In the genomic region with DNA sequence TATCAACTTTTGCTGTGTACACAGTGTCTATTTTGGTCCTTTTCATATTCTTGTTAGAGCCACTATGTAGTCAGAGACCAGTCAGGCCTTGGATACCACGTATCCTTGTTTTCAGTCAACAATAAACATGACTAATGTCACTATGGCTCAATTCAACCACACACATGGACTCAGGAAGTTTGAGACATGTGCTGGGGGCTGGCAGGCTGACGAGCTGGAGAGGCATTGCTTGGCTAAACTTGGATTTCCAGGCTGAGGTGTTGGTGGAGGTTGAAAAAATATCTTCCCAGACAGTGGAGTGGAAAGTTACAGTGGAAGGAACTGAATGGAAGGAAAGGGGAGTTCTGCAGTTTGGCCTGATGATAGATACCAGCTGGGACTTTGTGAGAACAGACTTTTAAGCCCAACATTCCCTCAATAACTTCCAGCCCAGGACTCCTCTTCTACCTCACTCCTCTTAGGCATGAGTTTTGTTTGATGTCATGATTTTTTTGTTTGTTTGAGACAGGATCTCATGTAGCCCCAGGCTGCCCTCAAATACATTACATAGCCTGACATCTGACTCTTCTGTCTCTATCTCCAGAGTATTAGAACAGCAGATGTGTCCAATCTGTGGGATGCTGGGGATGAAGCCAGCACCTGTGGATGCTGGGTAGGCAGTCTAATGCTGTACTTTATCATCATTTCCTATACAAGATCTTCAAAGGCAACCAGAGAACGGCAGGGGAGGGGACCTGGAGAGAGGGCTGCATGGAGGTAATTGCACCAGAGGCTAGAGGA, we compare ENCODE assay signal across 13 mouse cellular contexts. TPM values are rescaled to one million over a fixed set of nuclear protein-coding genes. Genes with fewer than 3 reads are reported as not detected.
DNase-seq lines count a peak whose midpoint lies in the region; ATAC-seq lines count a peak whose summit lies in the region.
"Had no signal": no experiment of that assay in that cellular context is flagged by ENCODE, and none has a peak within 500 bp of the region (broad histone marks: within the 10 kb centered on the region; RNA-seq: fewer than 3 reads in every experiment).

No protein-coding gene starts in this region.

- no peak overlapping the region for H3K4me2 ChIP-seq in embryonic facial prominence, embryonic 14.5 days (ENCODE audit: low read depth, low read length)
- H3K4me2 ChIP-seq in kidney, embryonic 15.5 days = no peak overlapping the region
- no peak overlapping the region for H3K4me2 ChIP-seq in kidney, embryonic 14.5 days (replicated peaks; ENCODE audit: low read depth, low read length)
- H3K4me2 ChIP-seq: hindbrain, embryonic 13.5 days; liver, embryonic 11.5 days had no signal

- no peak for DNase-seq in embryonic facial prominence, embryonic 14.5 days (ENCODE audit: low spot score)
- no peak for DNase-seq in embryonic facial prominence, embryonic 10.5 days (ENCODE audit: low spot score)
- DNase-seq in Muller cell, postnatal 12 days (ENCODE audit: inconsistent ontology term) = peak; percentile 68
- peak; percentile 59 for DNase-seq in heart, postnatal 25 days (ENCODE audit: low spot score)
- no peak for DNase-seq in embryo, embryonic 10.5 days (ENCODE audit: low spot score)
- DNase-seq in urinary bladder, adult 18-20 months (ENCODE audit: low spot score in 2 of 2) = no peak
- DNase-seq: cerebellum, postnatal 36 days; forebrain, postnatal 0 days had no signal

- no peaks in the 10 kb centered on the region for H3K9me3 ChIP-seq in embryonic facial prominence, embryonic 14.5 days (ENCODE audit: control insufficient read depth, low read length)
- no peaks in the 10 kb centered on the region for H3K9me3 ChIP-seq in embryonic facial prominence, embryonic 10.5 days
- no peaks in the 10 kb centered on the region for H3K9me3 ChIP-seq in kidney, embryonic 15.5 days (replicated peaks)
- no peaks in the 10 kb centered on the region for H3K9me3 ChIP-seq in kidney, embryonic 14.5 days (ENCODE audit: control insufficient read depth, low read length)
- H3K9me3 ChIP-seq: hindbrain, embryonic 13.5 days; midbrain, embryonic 10.5 days had no signal

- intact Hi-C loops in heart, postnatal 25 days (cut with DNase I) = no loop called here

- H3K27ac ChIP-seq in embryonic facial prominence, embryonic 14.5 days (replicated peaks; ENCODE audit: low read depth, low read length) = no peak overlapping the region
- H3K27ac ChIP-seq in embryonic facial prominence, embryonic 10.5 days (replicated peaks) = no peak overlapping the region
- H3K27ac ChIP-seq in kidney, embryonic 15.5 days = 0 out of 2 replicates have a peak overlapping the region, but pooled peaks have one; percentile 22
- H3K27ac ChIP-seq in kidney, embryonic 14.5 days (ENCODE audit: low read depth, low read length) = no peak overlapping the region
- H3K27ac ChIP-seq: hindbrain, embryonic 13.5 days; midbrain, embryonic 10.5 days had no signal

- ATAC-seq in embryonic facial prominence, embryonic 14.5 days (ENCODE audit: low read depth) = 0 out of 2 replicates have a peak, but pooled peaks have one; percentile 7
- no peak for ATAC-seq in kidney, embryonic 15.5 days (replicated peaks; ENCODE audit: low FRiP score)
- ATAC-seq in kidney, embryonic 14.5 days (ENCODE audit: low FRiP score, low TSS enrichment) = no peak
- ATAC-seq: forebrain, postnatal 0 days had no signal

- no peaks in the 10 kb centered on the region for H3K27me3 ChIP-seq in embryonic facial prominence, embryonic 14.5 days (replicated peaks; ENCODE audit: control insufficient read depth, insufficient read depth, low read length)
- no peaks in the 10 kb centered on the region for H3K27me3 ChIP-seq in embryonic facial prominence, embryonic 10.5 days (replicated peaks; ENCODE audit: low read depth, poor library complexity, severe bottlenecking)
- H3K27me3 ChIP-seq in kidney, embryonic 15.5 days = no peaks in the 10 kb centered on the region
- H3K27me3 ChIP-seq in kidney, embryonic 14.5 days (ENCODE audit: control insufficient read depth, insufficient read depth, low read length) = no peaks in the 10 kb centered on the region
- H3K27me3 ChIP-seq: hindbrain, embryonic 13.5 days had no signal

- H3K36me3 ChIP-seq in embryonic facial prominence, embryonic 14.5 days (ENCODE audit: control insufficient read depth, insufficient read depth, low read length) = no peaks in the 10 kb centered on the region; the same call in 1 of the 2 replicates
- peaks cover 4% of the 10 kb centered on the region for H3K36me3 ChIP-seq in embryonic facial prominence, embryonic 10.5 days (replicated peaks)
- peaks cover 9% of the 10 kb centered on the region for H3K36me3 ChIP-seq in kidney, embryonic 15.5 days
- H3K36me3 ChIP-seq in kidney, embryonic 14.5 days (ENCODE audit: control insufficient read depth, insufficient read depth, low read length) = no peaks in the 10 kb centered on the region
- H3K36me3 ChIP-seq: hindbrain, embryonic 13.5 days had no signal

- H3K4me3 ChIP-seq in embryonic facial prominence, embryonic 14.5 days (ENCODE audit: low read depth, low read length) = no peak overlapping the region
- H3K4me3 ChIP-seq in embryonic facial prominence, embryonic 10.5 days = no peak overlapping the region
- H3K4me3 ChIP-seq in kidney, embryonic 15.5 days (replicated peaks) = no peak overlapping the region
- no peak overlapping the region for H3K4me3 ChIP-seq in kidney, embryonic 14.5 days (ENCODE audit: low read length)
- H3K4me3 ChIP-seq: hindbrain, embryonic 13.5 days; midbrain, embryonic 10.5 days had no signal

- no peak overlapping the region for H3K9ac ChIP-seq in embryonic facial prominence, embryonic 14.5 days (ENCODE audit: low read depth, low read length)
- no peak overlapping the region for H3K9ac ChIP-seq in kidney, embryonic 15.5 days
- H3K9ac ChIP-seq in kidney, embryonic 14.5 days (ENCODE audit: low read depth, low read length) = no peak overlapping the region
- H3K9ac ChIP-seq: forebrain, postnatal 0 days; hindbrain, embryonic 13.5 days had no signal

- H3K4me1 ChIP-seq in embryonic facial prominence, embryonic 14.5 days (ENCODE audit: control insufficient read depth, insufficient read depth, low read length) = no peaks in the 10 kb centered on the region
- H3K4me1 ChIP-seq in embryonic facial prominence, embryonic 10.5 days = no peaks in the 10 kb centered on the region
- 0 out of 2 replicates have a peak, but pooled peaks cover 3% of the 10 kb centered on the region for H3K4me1 ChIP-seq in kidney, embryonic 15.5 days
- no peaks in the 10 kb centered on the region for H3K4me1 ChIP-seq in kidney, embryonic 14.5 days (ENCODE audit: control insufficient read depth, insufficient read depth, low read length)
- H3K4me1 ChIP-seq: hindbrain, embryonic 13.5 days; midbrain, embryonic 10.5 days had no signal

- WGBS in embryonic facial prominence, embryonic 14.5 days = 49% methylated on average over 3 of the region's 3 CpGs
- 75% methylated on average over 3 of the region's 3 CpGs for WGBS in embryonic facial prominence, embryonic 10.5 days
- 50% methylated on average over 3 of the region's 3 CpGs for WGBS in kidney, embryonic 15.5 days
- WGBS in kidney, embryonic 14.5 days = 45% methylated on average over 3 of the region's 3 CpGs

RNA-seq across cellular contexts. Expression of a gene that starts 39.7 kb away (rescaled TPM):
- 66.0 and 85.2 TPM in 2 replicates for polyA plus RNA-seq in embryonic facial prominence, embryonic 14.5 days (2014; fragmentation: Nextera tagmentation; extraction: Ambion mirVana)
- polyA plus RNA-seq in embryonic facial prominence, embryonic 10.5 days (2016; fragmentation: Nextera tagmentation; extraction: Ambion mirVana) = 86.7 TPM in 2 replicates
- 87.5 and 91.5 TPM in 2 replicates for polyA plus RNA-seq in kidney, embryonic 15.5 days (2015; fragmentation: Nextera tagmentation; extraction: Ambion mirVana)
- 76.5 and 81.6 TPM in 2 replicates for polyA plus RNA-seq in kidney, embryonic 14.5 days (2014; fragmentation: Nextera tagmentation; extraction: Ambion mirVana)
- 10 to 100 TPM; 40.0 to 52.3 TPM for total RNA-seq in heart, postnatal 25 days (2021)

Comparison
In these comparisons a context has a peak if more than half of its experiments do, and no peak if none do; other contexts are left out.
1. DNase-seq: peak in Muller cell, postnatal 12 days (single experiment) and heart, postnatal 25 days (single experiment); none in embryonic facial prominence, embryonic 14.5 days (single experiment), embryonic facial prominence, embryonic 10.5 days (single experiment), embryo, embryonic 10.5 days (single experiment) and urinary bladder, adult 18-20 months (0 of 2).